Mouse (Mus musculus) MEL (cell line): ENCODE data around the gene Ano6.

ENCODE experiments used
- CTCF ChIP-seq, 3 experiments: IDR thresholded peaks in 2 of 3; conservative IDR thresholded peaks in 1 of 3; 2 replicates each; pipeline ENCODE4 v1.5.1; 2011 to 2012; ENCODE audit warnings: low read length in 3 of 3, low read depth in 2 of 3, mild to moderate bottlenecking in 2 of 3, improper control_type of control experiment in 1 of 3, inconsistent platforms in 1 of 3, mixed read lengths in 1 of 3, moderate library complexity in 1 of 3; ENCODE audit not compliant: control insufficient read depth in 1 of 3, insufficient read depth in 1 of 3, poor library complexity in 1 of 3, severe bottlenecking in 1 of 3
- E2F4 ChIP-seq: IDR thresholded peaks from 2 replicates; pipeline ENCODE4 v1.6.1; 2011; ENCODE audit warnings: low read depth, low read length, improper control_type of control experiment, borderline replicate concordance
- HCFC1 ChIP-seq: IDR thresholded peaks from 2 replicates; pipeline ENCODE4 v1.6.1; 2012; ENCODE audit warnings: low read depth, mild to moderate bottlenecking, inconsistent platforms, low read length, improper control_type of control experiment, moderate library complexity
- POLR2A ChIP-seq, 2 experiments: IDR thresholded peaks; 2 replicates each; pipeline ENCODE4 v1.6.1; 2011 to 2012; ENCODE audit warnings: low read length in 2 of 2, mild to moderate bottlenecking in 2 of 2, control low read depth in 1 of 2, improper control_type of control experiment in 1 of 2, low read depth in 1 of 2, moderate library complexity in 1 of 2; ENCODE audit not compliant: control insufficient read depth in 1 of 2, insufficient read depth in 1 of 2, poor library complexity in 1 of 2
- POLR2AphosphoS5 ChIP-seq: IDR thresholded peaks from 2 replicates; pipeline ENCODE4 v1.6.1; 2012; ENCODE audit warnings: low read depth, borderline replicate concordance, mild to moderate bottlenecking, inconsistent platforms, low read length, moderate library complexity, mixed read lengths
- TAL1 ChIP-seq: IDR thresholded peaks from 2 replicates; pipeline ENCODE4 v1.6.1; 2012; ENCODE audit warnings: mild to moderate bottlenecking, inconsistent platforms, low read length, moderate library complexity, mixed read lengths
- TCF12 ChIP-seq: IDR thresholded peaks from 2 replicates; pipeline ENCODE4 v1.6.1; 2014; ENCODE audit warnings: low read depth, mild to moderate bottlenecking, inconsistent platforms, low read length, improper control_type of control experiment, moderate library complexity
- USF1 ChIP-seq: IDR thresholded peaks from 2 replicates; pipeline ENCODE4 v1.6.1; 2014; ENCODE audit warnings: low read depth, mild to moderate bottlenecking, inconsistent platforms, low read length, improper control_type of control experiment, moderate library complexity
- USF2 ChIP-seq, 2 experiments: IDR thresholded peaks; 2 replicates each; pipeline ENCODE4 v1.6.1; 2011 to 2012; ENCODE audit warnings: improper control_type of control experiment in 2 of 2, low read length in 2 of 2, borderline replicate concordance in 1 of 2, inconsistent platforms in 1 of 2, low read depth in 1 of 2, mild to moderate bottlenecking in 1 of 2; ENCODE audit not compliant: insufficient read depth in 1 of 2
- ZKSCAN1 ChIP-seq: IDR thresholded peaks from 2 replicates; pipeline ENCODE4 v1.6.1; 2012; ENCODE audit warnings: low read depth, mild to moderate bottlenecking, inconsistent platforms, low read length, improper control_type of control experiment, moderate library complexity

DNA sequence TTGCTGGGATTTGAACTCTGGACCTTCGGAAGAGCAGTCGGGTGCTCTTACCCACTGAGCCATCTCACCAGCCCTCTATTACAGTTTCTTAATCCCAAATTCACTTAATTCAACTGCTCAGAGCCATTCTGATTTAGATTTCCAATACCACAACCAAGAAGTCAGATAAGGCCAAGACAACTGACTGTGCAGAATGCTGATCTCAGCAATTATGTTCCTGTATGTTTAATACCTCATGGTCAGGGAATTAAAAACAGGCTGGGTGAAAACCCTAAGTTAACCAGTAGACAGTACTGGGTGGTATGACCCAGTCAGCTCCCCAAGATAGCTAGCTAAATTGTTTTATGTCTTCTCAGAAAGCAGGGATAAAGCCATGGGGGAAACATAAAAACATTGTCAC is 176.3 kb downstream of the Ano6 start:
- no peak for TF ChIP-seq CTCF (IDR thresholded peaks at IDR 0.05 in 2 of 3, conservative IDR thresholded peaks at IDR 0.05 in 1 of 3; ENCODE audit: control insufficient read depth in 1 of 3, insufficient read depth in 1 of 3, low read depth in 2 of 3, low read length in 3 of 3, poor library complexity in 1 of 3, severe bottlenecking in 1 of 3)
- no peak for TF ChIP-seq HCFC1
- no peak for TF ChIP-seq TAL1
- no peak for TF ChIP-seq POLR2A (IDR thresholded peaks at IDR 0.05; ENCODE audit: control insufficient read depth in 1 of 2, insufficient read depth in 1 of 2, low read depth in 1 of 2, low read length in 2 of 2, poor library complexity in 1 of 2)
- TF ChIP-seq POLR2AphosphoS5 = no peak
- no peak for TF ChIP-seq E2F4
- TF ChIP-seq ZKSCAN1 = no peak
- no peak for TF ChIP-seq USF2 (IDR thresholded peaks at IDR 0.05; ENCODE audit: borderline replicate concordance in 1 of 2, insufficient read depth in 1 of 2, low read depth in 1 of 2, low read length in 2 of 2)
- no peak for TF ChIP-seq USF1
- TF ChIP-seq TCF12 = no peak
